Mouse (Mus musculus) spleen, postnatal 10 days (tissue): ENCODE results near the gene Gm37240.
A peak's percentile ranks its signal among the peaks of the same experiment; 100 is the strongest.

ENCODE experiments used
- DNase-seq, 2 experiments: peaks; one replicate each; pipeline ENCODE4 v3.0.0; 2021 to 2022; ENCODE audit warnings: low spot score in 2 of 2

The Gm37240 gene

GRCm38 (mm10) chr3:84541881-84542280, 1345.4 kb downstream of the Gm37240 start:
- no peak for DNase-seq

- DNase-seq: no peak
These were observed 1346.7 kb downstream of the Gm37240 start for GRCm38 (mm10) chr3:84540640-84541039.

- DNase-seq: no peak
These were observed 1350.3 kb downstream of the Gm37240 start for GRCm38 (mm10) chr3:84536987-84537386.

GRCm38 (mm10) chr3:84533227-84533626, 1354.1 kb downstream of the Gm37240 start:
- no peak for DNase-seq

GRCm38 (mm10) chr3:84529021-84529420, 1358.3 kb downstream of the Gm37240 start:
- DNase-seq: no peak

GRCm38 (mm10) chr3:84524952-84525351, 1362.4 kb downstream of the Gm37240 start:
- DNase-seq: no peak

- no peak for DNase-seq
These were observed 1371.2 kb downstream of the Gm37240 start for GRCm38 (mm10) chr3:84516163-84516562.

- DNase-seq: no peak
These were observed 1374.4 kb downstream of the Gm37240 start for GRCm38 (mm10) chr3:84512774-84513515.

- no peak for DNase-seq
These were observed 1382.1 kb downstream of the Gm37240 start for GRCm38 (mm10) chr3:84505193-84505592.

GRCm38 (mm10) chr3:84504291-84504690, 1383.0 kb downstream of the Gm37240 start:
- no peak for DNase-seq

GRCm38 (mm10) chr3:84502101-84502500, 1385.2 kb downstream of the Gm37240 start:
- no peak for DNase-seq

GRCm38 (mm10) chr3:84500491-84500890, 1386.8 kb downstream of the Gm37240 start:
- DNase-seq: peak in 1 of 2 experiments; percentile 2

GRCm38 (mm10) chr3:84497718-84498117, 1389.6 kb downstream of the Gm37240 start:
- DNase-seq: peak in 1 of 2 experiments; percentile 2

- DNase-seq: no peak
These were observed 1394.7 kb downstream of the Gm37240 start for GRCm38 (mm10) chr3:84492657-84493056.

GRCm38 (mm10) chr3:84492148-84492547, 1395.2 kb downstream of the Gm37240 start:
- DNase-seq: no peak

GRCm38 (mm10) chr3:84488716-84489115, 1398.6 kb downstream of the Gm37240 start:
- DNase-seq: no peak

- no peak for DNase-seq
These were observed 1402.4 kb downstream of the Gm37240 start for GRCm38 (mm10) chr3:84484891-84485290.

- DNase-seq: no peak
These were observed 1403.0 kb downstream of the Gm37240 start for GRCm38 (mm10) chr3:84484333-84484732.

GRCm38 (mm10) chr3:84482121-84482520, 1405.2 kb downstream of the Gm37240 start:
- DNase-seq: no peak

- peak; percentile 50 to 72 for DNase-seq
These were observed 1406.2 kb downstream of the Gm37240 start for GRCm38 (mm10) chr3:84481104-84481503.

- DNase-seq: peak; percentile 73 to 75
These were observed 1407.1 kb downstream of the Gm37240 start, which contains the start of gene Fhdc1 for GRCm38 (mm10) chr3:84480006-84480897. TSS of gene Fhdc1 (minus strand) at chr3:84480429.

GRCm38 (mm10) chr3:84479293-84480005, 1407.9 kb downstream of the Gm37240 start:
- peak; percentile 83 to 86 for DNase-seq
